Mouse (Mus musculus): ENCODE results near the gene Nt5c2.

DNA sequence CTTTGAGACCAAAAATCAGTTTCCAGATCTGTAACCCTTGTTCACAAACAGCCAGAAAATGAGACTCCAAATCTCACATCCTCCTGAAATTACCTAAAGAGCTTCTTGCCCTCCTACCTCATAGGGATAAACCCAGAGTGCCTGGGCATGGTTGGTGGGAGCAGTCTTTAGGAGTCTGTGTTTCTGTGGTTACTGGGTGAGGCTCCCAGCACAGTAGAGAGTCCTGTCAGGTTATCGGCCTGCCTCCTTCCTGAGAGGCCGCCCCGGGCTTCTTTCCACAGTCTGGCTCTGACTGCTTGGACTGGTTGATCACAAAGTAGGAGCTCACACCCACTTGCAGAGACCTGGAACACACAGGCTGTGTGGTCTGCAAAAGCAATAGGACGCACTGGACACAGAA lies 149.6 kb downstream of the Nt5c2 start:
- TF ChIP-seq POLR2A (IDR thresholded peaks at IDR 0.05; ENCODE audit: borderline replicate concordance, low read depth, low read length) (no peak), CTCF (IDR thresholded peaks at IDR 0.05; ENCODE audit: low read depth, low read length) (no peak)
